Mouse (Mus musculus) limb, embryonic 12.5 days (tissue): ENCODE measurements at regions not wholly inside any gene's neighbourhood (a gene's known extent, or its start where the extent isn't known, plus 50 kb on each side); places are given as distances from the start of the nearest gene placed in this dataset.
"Not testable (repeated sequence)": the region's sequence is repeated elsewhere in the genome, so short reads cannot be mapped to it uniquely, and the experiment has no call there.

Source experiments
- ATAC-seq: fragments of 200-750 bp; cut with Nextera tagmentation; 2 replicates; pipeline ENCODE4 v1.8.0; 2017; ENCODE audit warnings: low read depth, moderate TSS enrichment; ENCODE audit not compliant: insufficient number of reproducible peaks, insufficient read depth, low FRiP score, low TSS enrichment
- H3K27ac ChIP-seq: fragments of 300-500 bp; sonication (generic); 2 replicates; pipeline ENCODE4 v1.5.1; 2016; ENCODE audit warnings: mild to moderate bottlenecking, moderate library complexity
- H3K27me3 ChIP-seq: fragments of 300-500 bp; sonication (generic); 2 replicates; pipeline ENCODE4 v1.6.1; 2016; ENCODE audit warnings: mild to moderate bottlenecking, moderate library complexity
- H3K36me3 ChIP-seq: fragments of 300-500 bp; sonication (generic); 2 replicates; pipeline ENCODE4 v1.6.1; 2016; ENCODE audit warnings: mild to moderate bottlenecking, moderate library complexity
- H3K4me1 ChIP-seq: fragments of 300-500 bp; sonication (generic); replicated peaks from 2 replicates; pipeline ENCODE4 v1.6.1; 2016
- H3K4me2 ChIP-seq: fragments of 300-500 bp; sonication (generic); 2 replicates; pipeline ENCODE4 v1.6.1; 2016; ENCODE audit warnings: mild to moderate bottlenecking, moderate library complexity
- H3K4me3 ChIP-seq: fragments of 300-500 bp; sonication (generic); replicated peaks from 2 replicates; pipeline ENCODE4 v1.5.1; 2016; ENCODE audit warnings: mild to moderate bottlenecking
- H3K9ac ChIP-seq: fragments of 300-500 bp; sonication (generic); replicated peaks from 2 replicates; pipeline ENCODE4 v1.6.1; 2016; ENCODE audit warnings: mild to moderate bottlenecking, moderate library complexity
- H3K9me3 ChIP-seq: fragments of 300-500 bp; sonication (generic); 2 replicates; pipeline ENCODE4 v1.6.1; 2016; ENCODE audit warnings: mild to moderate bottlenecking, moderate library complexity
- WGBS: fragments of 180-500 bp; shearing (Covaris S2); methylation state at CpG from one replicate; pipeline ENCODE4 v1.1.7; 2016; 5-methylcytosine and 5-hydroxymethylcytosine counted together

- Histone ChIP-seq H3K4me3 (no peak overlapping the region), H3K4me1 (no peaks in the 10 kb centered on the region), H3K36me3 (no peaks in the 10 kb centered on the region), H3K4me2 (no peak overlapping the region), H3K9ac (no peak overlapping the region), H3K27ac (no peak overlapping the region), H3K9me3 (no peaks in the 10 kb centered on the region), H3K27me3 (no peaks in the 10 kb centered on the region)
- 76% methylated on average over 3 of the region's 3 CpGs for WGBS
- ATAC-seq: no peak
These were observed 257.1 kb upstream of the Pik3r1 start for GRCm38 (mm10) chr13:102025138-102025537.

- 85% methylated on average over 2 of the region's 2 CpGs for WGBS
These were observed 257.5 kb upstream of the Pik3r1 start for GRCm38 (mm10) chr13:102025547-102025946.

GRCm38 (mm10) chr13:102031416-102031815 is 263.4 kb upstream of the Pik3r1 start:
- Histone ChIP-seq H3K4me1 (no peaks in the 10 kb centered on the region), H3K27me3 (no peaks in the 10 kb centered on the region), H3K9ac (no peak overlapping the region), H3K36me3 (no peaks in the 10 kb centered on the region), H3K9me3 (no peaks in the 10 kb centered on the region), H3K4me3 (no peak overlapping the region), H3K27ac (no peak overlapping the region), H3K4me2 (no peak overlapping the region)
- ATAC-seq: no peak
- WGBS: 77% methylated on average over 4 of the region's 4 CpGs

More at GRCm38 (mm10) chr13:102025547-102025946, 257.5 kb upstream of the Pik3r1 start:
- not testable (repeated sequence) for H3K9ac ChIP-seq, H3K9me3 ChIP-seq, H3K36me3 ChIP-seq, ATAC-seq, H3K4me1 ChIP-seq, H3K27ac ChIP-seq, H3K4me3 ChIP-seq, H3K4me2 ChIP-seq, H3K27me3 ChIP-seq

GRCm38 (mm10) chr13:102034484-102034883 is 266.5 kb upstream of the Pik3r1 start:
- Histone ChIP-seq H3K4me3 (no peak overlapping the region), H3K27me3 (no peaks in the 10 kb centered on the region), H3K9me3 (no peaks in the 10 kb centered on the region), H3K27ac (no peak overlapping the region), H3K9ac (no peak overlapping the region), H3K4me1 (no peaks in the 10 kb centered on the region), H3K4me2 (no peak overlapping the region), H3K36me3 (no peaks in the 10 kb centered on the region)
- no peak for ATAC-seq
- 71% methylated on average over 4 of the region's 4 CpGs for WGBS

- Histone ChIP-seq H3K9me3 (no peaks in the 10 kb centered on the region), H3K4me1 (no peaks in the 10 kb centered on the region), H3K4me2 (no peak overlapping the region), H3K27ac (no peak overlapping the region), H3K4me3 (no peak overlapping the region), H3K36me3 (no peaks in the 10 kb centered on the region), H3K27me3 (no peaks in the 10 kb centered on the region), H3K9ac (no peak overlapping the region)
- 81% methylated on average over 5 of the region's 5 CpGs for WGBS
- no peak for ATAC-seq
These were observed 268.0 kb upstream of the Pik3r1 start for GRCm38 (mm10) chr13:102036001-102036400.

GRCm38 (mm10) chr13:102036819-102037624 is 269.0 kb upstream of the Pik3r1 start:
- ATAC-seq: no peak
- H3K4me3 ChIP-seq: no peak overlapping the region
- no peaks in the 10 kb centered on the region for H3K9me3 ChIP-seq
- WGBS: 81% methylated on average over 7 of the region's 7 CpGs
- H3K36me3 ChIP-seq: no peaks in the 10 kb centered on the region
- no peak overlapping the region for H3K9ac ChIP-seq
- H3K4me2 ChIP-seq: no peak overlapping the region
- no peak overlapping the region for H3K27ac ChIP-seq
- no peaks in the 10 kb centered on the region for H3K4me1 ChIP-seq
- H3K27me3 ChIP-seq: no peaks in the 10 kb centered on the region

- Histone ChIP-seq H3K9me3 (no peaks in the 10 kb centered on the region), H3K9ac (no peak overlapping the region), H3K4me1 (0 out of 2 replicates have a peak, but pooled peaks cover 7% of the 10 kb centered on the region), H3K36me3 (no peaks in the 10 kb centered on the region), H3K27me3 (peaks cover 3% of the 10 kb centered on the region; the same call in 1 of the 2 replicates), H3K4me3 (no peak overlapping the region), H3K4me2 (no peak overlapping the region), H3K27ac (no peak overlapping the region)
- ATAC-seq: no peak
- 92% methylated on average over 3 of the region's 3 CpGs for WGBS
These were observed 292.2 kb upstream of the Pik3r1 start for GRCm38 (mm10) chr13:102060213-102060612.

- H3K36me3 ChIP-seq: no peaks in the 10 kb centered on the region
These were observed 296.7 kb upstream of the Pik3r1 start for GRCm38 (mm10) chr13:102064590-102065273.

GRCm38 (mm10) chr13:102065274-102065640 is 297.2 kb upstream of the Pik3r1 start:
- ATAC-seq: no peak
- Histone ChIP-seq H3K4me1 (0 out of 2 replicates have a peak, but pooled peaks cover 7% of the 10 kb centered on the region), H3K27me3 (peaks cover 3% of the 10 kb centered on the region; the same call in 1 of the 2 replicates), H3K4me2 (no peak overlapping the region), H3K4me3 (no peak overlapping the region), H3K9me3 (no peaks in the 10 kb centered on the region), H3K27ac (no peak overlapping the region), H3K9ac (no peak overlapping the region), H3K36me3 (no peaks in the 10 kb centered on the region)
- WGBS: 45% methylated on average over 5 of the region's 5 CpGs

More at GRCm38 (mm10) chr13:102064590-102065273, 296.7 kb upstream of the Pik3r1 start:
- 20% methylated on average over 7 of the region's 7 CpGs for WGBS
- H3K4me1 ChIP-seq: 0 out of 2 replicates have a peak, but pooled peaks cover 7% of the 10 kb centered on the region
- no peak overlapping the region for H3K4me2 ChIP-seq
- no peaks in the 10 kb centered on the region for H3K9me3 ChIP-seq
- no peak overlapping the region for H3K27ac ChIP-seq
- peaks cover 3% of the 10 kb centered on the region; the same call in 1 of the 2 replicates for H3K27me3 ChIP-seq
- no peak for ATAC-seq
- H3K9ac ChIP-seq: no peak overlapping the region
- no peak overlapping the region for H3K4me3 ChIP-seq

- no peaks in the 10 kb centered on the region for H3K9me3 ChIP-seq
- no peaks in the 10 kb centered on the region for H3K36me3 ChIP-seq
- no peak for ATAC-seq
- H3K4me2 ChIP-seq: no peak overlapping the region
- no peak overlapping the region for H3K4me3 ChIP-seq
- H3K4me1 ChIP-seq: peaks cover 9% of the 10 kb centered on the region
- H3K27ac ChIP-seq: no peak overlapping the region
- 69% methylated on average over 5 of the region's 5 CpGs for WGBS
- peaks cover 3% of the 10 kb centered on the region; the same call in 1 of the 2 replicates for H3K27me3 ChIP-seq
- H3K9ac ChIP-seq: no peak overlapping the region
These were observed 297.8 kb upstream of the Pik3r1 start for GRCm38 (mm10) chr13:102065796-102066195.

- Histone ChIP-seq H3K9ac (no peak overlapping the region), H3K27ac (0 out of 2 replicates have a peak overlapping the region, but pooled peaks have one; percentile 13), H3K27me3 (no peaks in the 10 kb centered on the region), H3K4me1 (peaks cover 4% of the 10 kb centered on the region), H3K36me3 (no peaks in the 10 kb centered on the region), H3K4me2 (no peak overlapping the region), H3K9me3 (no peaks in the 10 kb centered on the region), H3K4me3 (no peak overlapping the region)
- no peak for ATAC-seq
- WGBS: 29% methylated on average over 3 of the region's 3 CpGs
These were observed 302.7 kb upstream of the Pik3r1 start for GRCm38 (mm10) chr13:102070740-102071139.
